Mouse (Mus musculus) midbrain, postnatal 0 days (tissue): ENCODE results near the gene Tef. TPM values are rescaled to one million over a fixed set of nuclear protein-coding genes. Genes with fewer than 3 reads are reported as not detected.

Source experiments
- ATAC-seq: fragments of 200-750 bp; cut with Nextera tagmentation; 2 replicates; pipeline ENCODE4 v1.8.0; 2017; ENCODE audit warnings: moderate number of reproducible peaks, mild to moderate bottlenecking, moderate TSS enrichment, moderate library complexity; ENCODE audit not compliant: low FRiP score
- DNase-seq: peaks from one replicate; pipeline ENCODE4 v3.0.0-alpha.2; 2015; ENCODE audit warnings: low spot score
- H3K27ac ChIP-seq: fragments of 300-500 bp; sonication (generic); 2 replicates; pipeline ENCODE4 v1.5.1; 2014; ENCODE audit warnings: low read depth, mild to moderate bottlenecking, low read length, mixed read lengths
- H3K27me3 ChIP-seq: fragments of 300-500 bp; sonication (generic); 2 replicates; pipeline ENCODE4 v1.6.1; 2014; ENCODE audit warnings: low read length, control low read depth, mixed read lengths; ENCODE audit not compliant: insufficient read depth
- H3K36me3 ChIP-seq: fragments of 300-500 bp; sonication (generic); 2 replicates; pipeline ENCODE4 v1.6.1; 2014; ENCODE audit warnings: low read length, control low read depth, mixed read lengths; ENCODE audit not compliant: insufficient read depth
- H3K4me1 ChIP-seq: fragments of 300-500 bp; sonication (generic); 2 replicates; pipeline ENCODE4 v1.6.1; 2014; ENCODE audit warnings: mild to moderate bottlenecking, control low read depth, antibody characterized with exemption, low read length, mixed read lengths; ENCODE audit not compliant: insufficient read depth
- H3K4me2 ChIP-seq: fragments of 300-500 bp; sonication (generic); 2 replicates; pipeline ENCODE4 v1.6.1; 2014; ENCODE audit warnings: low read depth, mild to moderate bottlenecking, low read length, mixed read lengths; ENCODE audit not compliant: poor library complexity, severe bottlenecking
- H3K4me3 ChIP-seq: fragments of 300-500 bp; sonication (generic); 2 replicates; pipeline ENCODE4 v1.5.1; 2014; ENCODE audit warnings: low read depth, mild to moderate bottlenecking, low read length, moderate library complexity
- H3K9ac ChIP-seq: fragments of 300-500 bp; sonication (generic); replicated peaks from 2 replicates; pipeline ENCODE4 v1.6.1; 2014; ENCODE audit warnings: mild to moderate bottlenecking, low read length, moderate library complexity, mixed read lengths; ENCODE audit not compliant: poor library complexity, severe bottlenecking
- H3K9me3 ChIP-seq: fragments of 300-500 bp; sonication (generic); 2 replicates; pipeline ENCODE4 v1.6.1; 2016; ENCODE audit warnings: low read length, control low read depth
- CTCF ChIP-seq: IDR thresholded peaks from 2 replicates; pipeline ENCODE4 v1.5.1; 2016; ENCODE audit warnings: antibody characterized with exemption, mild to moderate bottlenecking
- WGBS: fragments of 180-500 bp; shearing (Covaris S2); extraction: QIAGEN DNeasy Blood & Tissue Kit; methylation state at CpG from one replicate; pipeline ENCODE4 v1.1.7; 2014; 5-methylcytosine and 5-hydroxymethylcytosine counted together
- polyA plus RNA-seq: library from polyadenylated mRNA; unstranded; fragments of >200 nt; fragmentation: Nextera tagmentation; extraction: Ambion mirVana; gene quantifications from 2 replicates; pipeline ENCODE4 v1.2.1, GENCODE M21; 2015
- total RNA-seq: library from RNA; depleted of rRNA; stranded (reverse); fragments of >200 nt; gene quantifications from 2 replicates; pipeline ENCODE4 v1.2.3, GENCODE M21; 2014

Gene Tef
- total and polyA plus RNA-seq, 2 experiments from 2014 or later = 25.4 to 60.6 TPM

GRCm38 (mm10) chr15:81824832-81825231, 22.6 kb downstream of the Tef start:
- DNase-seq = no peak
- Histone ChIP-seq H3K4me2 (no peak overlapping the region), H3K27me3 (no peaks in the 10 kb centered on the region), H3K4me3 (no peak overlapping the region), H3K9ac (no peak overlapping the region), H3K9me3 (no peaks in the 10 kb centered on the region), H3K4me1 (no peaks in the 10 kb centered on the region), H3K27ac (no peak overlapping the region), H3K36me3 (peaks cover 68% of the 10 kb centered on the region)
- no peak for TF ChIP-seq CTCF
- ATAC-seq = no peak
- 83% methylated on average over 3 of the region's 3 CpGs for WGBS

- H3K36me3 ChIP-seq = peaks cover 48% of the 10 kb centered on the region
- no peaks in the 10 kb centered on the region for H3K4me1 ChIP-seq
- WGBS = 91% methylated on average over 7 of the region's 7 CpGs
- TF ChIP-seq CTCF = no peak
- H3K4me2 ChIP-seq = no peak overlapping the region
- H3K27me3 ChIP-seq = no peaks in the 10 kb centered on the region
- H3K9ac ChIP-seq = no peak overlapping the region
- no peaks in the 10 kb centered on the region for H3K9me3 ChIP-seq
- no peak overlapping the region for H3K4me3 ChIP-seq
- ATAC-seq (no peak), DNase-seq (no peak)
- H3K27ac ChIP-seq = no peak overlapping the region
Measured at GRCm38 (mm10) chr15:81828426-81829207, 26.4 kb downstream of the Tef start.

DNA sequence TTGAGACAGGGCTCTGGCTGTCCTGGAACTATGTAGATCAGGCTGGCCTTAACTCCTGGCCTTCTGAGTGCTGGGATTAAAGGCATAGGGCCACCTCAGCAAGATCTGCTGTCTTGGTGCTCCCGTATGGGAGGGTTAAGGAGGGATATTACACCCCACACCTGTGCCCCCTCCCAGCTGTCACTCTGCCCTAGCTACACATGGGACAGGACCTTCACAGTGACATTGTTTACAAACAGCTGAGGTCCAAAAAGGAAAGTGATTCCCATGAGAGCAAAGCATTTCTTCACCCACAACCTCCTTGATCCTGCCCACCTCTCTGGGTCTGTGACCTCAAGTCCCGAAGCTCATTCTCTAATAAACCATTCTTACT, 27.0 kb downstream of the Tef start:
- H3K4me3 ChIP-seq = no peak overlapping the region
- WGBS = 79% methylated on average over 2 of the region's 2 CpGs
- no peak overlapping the region for H3K27ac ChIP-seq
- no peaks in the 10 kb centered on the region for H3K27me3 ChIP-seq
- TF ChIP-seq CTCF = no peak
- no peaks in the 10 kb centered on the region for H3K4me1 ChIP-seq
- ATAC-seq (no peak), DNase-seq (no peak)
- H3K4me2 ChIP-seq = no peak overlapping the region
- no peaks in the 10 kb centered on the region for H3K9me3 ChIP-seq
- H3K9ac ChIP-seq = no peak overlapping the region
- peaks cover 42% of the 10 kb centered on the region for H3K36me3 ChIP-seq

- Histone ChIP-seq H3K4me1 (no peaks in the 10 kb centered on the region), H3K36me3 (peaks cover 31% of the 10 kb centered on the region), H3K4me3 (no peak overlapping the region), H3K4me2 (no peak overlapping the region), H3K9ac (no peak overlapping the region), H3K27me3 (no peaks in the 10 kb centered on the region), H3K27ac (no peak overlapping the region), H3K9me3 (no peaks in the 10 kb centered on the region)
- WGBS = 96% methylated on average over 4 of the region's 4 CpGs
- no peak for TF ChIP-seq CTCF
- DNase-seq (no peak), ATAC-seq (no peak)
Measured at GRCm38 (mm10) chr15:81830530-81830929, 28.3 kb downstream of the Tef start.

- no peaks in the 10 kb centered on the region for H3K27me3 ChIP-seq
- ATAC-seq (peak; percentile 60), DNase-seq (peak; percentile 94)
- WGBS = 13% methylated on average over 24 of the region's 24 CpGs
- no peaks in the 10 kb centered on the region for H3K9me3 ChIP-seq
- H3K4me3 ChIP-seq = no peak overlapping the region
- no peak overlapping the region for H3K9ac ChIP-seq
- peaks cover 23% of the 10 kb centered on the region for H3K36me3 ChIP-seq
- no peak overlapping the region for H3K4me2 ChIP-seq
- peak; percentile 96 for TF ChIP-seq CTCF
- no peak overlapping the region for H3K27ac ChIP-seq
- H3K4me1 ChIP-seq = no peaks in the 10 kb centered on the region
Measured at GRCm38 (mm10) chr15:81831136-81831825, 29.1 kb downstream of the Tef start.

DNA sequence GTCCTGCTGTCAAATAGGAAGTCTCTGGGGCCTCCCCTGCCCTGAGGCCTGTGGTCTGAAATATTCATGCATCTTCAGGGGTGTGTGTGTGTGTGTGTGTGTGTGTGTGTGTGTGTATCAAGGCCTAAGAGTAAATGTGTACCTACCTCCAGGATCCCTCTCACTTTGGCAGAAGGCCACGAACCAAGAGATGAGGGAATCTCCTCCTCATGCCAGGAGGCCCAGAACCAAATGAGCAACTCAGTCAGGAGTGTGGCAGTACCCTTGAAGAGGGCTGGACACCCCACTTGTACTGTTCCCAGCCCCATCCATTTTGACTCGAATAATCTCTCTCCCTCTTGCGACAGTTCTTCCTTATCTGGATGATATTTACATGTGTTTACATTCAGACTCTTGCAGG, 30.0 kb downstream of the Tef start:
- H3K4me1 ChIP-seq = no peaks in the 10 kb centered on the region
- no peak for TF ChIP-seq CTCF
- ATAC-seq (no peak), DNase-seq (no peak)
- H3K27ac ChIP-seq = no peak overlapping the region
- H3K9ac ChIP-seq = no peak overlapping the region
- no peaks in the 10 kb centered on the region for H3K9me3 ChIP-seq
- peaks cover 14% of the 10 kb centered on the region for H3K36me3 ChIP-seq
- no peak overlapping the region for H3K4me3 ChIP-seq
- no peaks in the 10 kb centered on the region for H3K27me3 ChIP-seq
- 97% methylated on average over 3 of the region's 3 CpGs for WGBS
- H3K4me2 ChIP-seq = no peak overlapping the region
